Mouse (Mus musculus) heart, embryonic 12.5 days (tissue): Measurements from ENCODE around the gene Det1. TPM values are rescaled to one million over a fixed set of nuclear protein-coding genes. Genes with fewer than 3 reads are reported as not detected.
A peak's percentile ranks its signal among the peaks of the same experiment; 100 is the strongest.

Experiments used
- ATAC-seq: fragments of 200-750 bp; cut with Nextera tagmentation; 2 replicates; pipeline ENCODE4 v1.8.0; 2017; ENCODE audit warnings: moderate TSS enrichment, moderate library complexity; ENCODE audit not compliant: insufficient number of reproducible peaks, low FRiP score
- H3K27ac ChIP-seq: fragments of 300-500 bp; sonication (generic); 2 replicates; pipeline ENCODE4 v1.5.1; 2016; ENCODE audit warnings: mild to moderate bottlenecking, moderate library complexity; ENCODE audit not compliant: poor library complexity, severe bottlenecking
- H3K27me3 ChIP-seq: fragments of 300-500 bp; sonication (generic); replicated peaks from 2 replicates; pipeline ENCODE4 v1.6.1; 2016; ENCODE audit warnings: mild to moderate bottlenecking, moderate library complexity
- H3K36me3 ChIP-seq: fragments of 300-500 bp; sonication (generic); 2 replicates; pipeline ENCODE4 v1.6.1; 2016; ENCODE audit warnings: mild to moderate bottlenecking, moderate library complexity
- H3K4me1 ChIP-seq: fragments of 300-500 bp; sonication (generic); replicated peaks from 2 replicates; pipeline ENCODE4 v1.6.1; 2016; ENCODE audit warnings: mild to moderate bottlenecking
- H3K4me2 ChIP-seq: fragments of 300-500 bp; sonication (generic); 2 replicates; pipeline ENCODE4 v1.6.1; 2016; ENCODE audit warnings: mild to moderate bottlenecking, moderate library complexity
- H3K4me3 ChIP-seq: fragments of 300-500 bp; sonication (generic); 2 replicates; pipeline ENCODE4 v1.5.1; 2016; ENCODE audit warnings: mild to moderate bottlenecking
- H3K9ac ChIP-seq: fragments of 300-500 bp; sonication (generic); 2 replicates; pipeline ENCODE4 v1.6.1; 2016; ENCODE audit warnings: mild to moderate bottlenecking, moderate library complexity
- H3K9me3 ChIP-seq: fragments of 300-500 bp; sonication (generic); replicated peaks from 2 replicates; pipeline ENCODE4 v1.6.1; 2016; ENCODE audit warnings: mild to moderate bottlenecking, moderate library complexity
- WGBS: fragments of 180-500 bp; shearing (Covaris S2); methylation state at CpG from one replicate; pipeline ENCODE4 v1.1.7; 2016; 5-methylcytosine and 5-hydroxymethylcytosine counted together
- polyA plus RNA-seq: library from polyadenylated mRNA; unstranded; fragments of >200 nt; fragmentation: Nextera tagmentation; extraction: Ambion mirVana; gene quantifications from 2 replicates; pipeline ENCODE4 v1.2.1, GENCODE M21; 2016

Det1 gene
- polyA plus RNA-seq, 1 experiment from 2014 or later: 11.6 TPM

DNA sequence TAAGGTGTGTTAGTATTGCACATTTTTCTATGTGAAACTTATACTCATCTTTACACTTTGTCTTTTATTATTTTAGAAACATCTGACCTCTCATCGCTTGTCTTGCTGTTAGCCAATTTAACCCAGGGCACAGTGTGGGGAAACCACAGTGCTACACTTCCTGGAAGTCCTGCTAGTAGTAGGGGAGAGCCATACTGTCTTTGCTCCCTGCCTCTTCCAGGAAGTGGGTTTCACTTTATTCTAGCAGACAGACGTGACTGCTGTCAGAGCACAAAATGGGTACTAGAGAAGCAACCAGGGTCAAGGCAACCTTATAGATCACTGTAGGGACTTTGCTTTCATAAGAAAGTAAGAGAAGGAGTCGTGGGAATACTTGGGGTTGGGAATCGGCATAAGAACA is 7.0 kb upstream of the Det1 start:
- no peak overlapping the region for H3K4me3 ChIP-seq
- no peaks in the 10 kb centered on the region for H3K4me1 ChIP-seq
- H3K27ac ChIP-seq: no peak overlapping the region
- H3K9me3 ChIP-seq: no peaks in the 10 kb centered on the region
- 62% methylated on average over 4 of the region's 4 CpGs for WGBS
- no peaks in the 10 kb centered on the region for H3K36me3 ChIP-seq
- H3K4me2 ChIP-seq: no peak overlapping the region
- peaks cover 8% of the 10 kb centered on the region for H3K27me3 ChIP-seq
- ATAC-seq: no peak
- H3K9ac ChIP-seq: no peak overlapping the region

DNA sequence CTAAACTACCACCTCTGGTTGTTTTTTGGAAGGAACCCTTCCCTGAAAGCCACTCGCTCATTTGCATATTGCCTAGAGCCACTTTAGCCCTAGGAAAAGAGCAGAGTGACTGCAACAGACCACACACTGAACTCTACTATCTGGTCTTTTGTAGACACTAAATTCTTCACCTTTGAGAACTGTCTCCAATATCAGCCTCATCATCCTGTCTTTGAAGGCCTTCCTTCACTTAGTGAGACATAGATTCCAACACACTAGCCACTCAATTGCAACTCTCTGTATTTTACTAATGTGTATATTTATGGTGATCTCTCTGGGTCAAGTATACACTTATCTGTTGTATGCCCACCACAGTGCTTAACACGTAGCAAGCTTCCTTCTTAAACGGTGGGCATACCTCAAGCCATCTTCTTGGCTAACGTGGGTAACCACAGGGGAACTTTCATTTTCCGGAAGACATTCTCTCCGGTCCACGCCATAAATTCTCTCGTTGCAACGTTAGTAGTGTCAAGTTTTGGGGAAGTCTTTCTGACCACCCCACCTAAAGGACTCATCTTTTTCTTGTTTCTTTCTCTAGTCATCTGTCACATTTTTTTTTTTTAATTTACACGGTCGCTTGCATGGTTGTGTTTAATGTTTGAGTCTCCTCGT is 872 bp downstream of the Det1 start:
- Histone ChIP-seq H3K4me3 (peak overlapping the region; percentile 84), H3K4me2 (peak overlapping the region; percentile 70), H3K27me3 (no peaks in the 10 kb centered on the region; the same call in 1 of the 2 replicates), H3K36me3 (peaks cover 27% of the 10 kb centered on the region), H3K4me1 (peaks cover 8% of the 10 kb centered on the region), H3K9me3 (no peaks in the 10 kb centered on the region), H3K9ac (peak overlapping the region; percentile 82), H3K27ac (peak overlapping the region; percentile 38; the same call in 1 of the 2 replicates)
- ATAC-seq: no peak
- WGBS: 36% methylated on average over 12 of the region's 12 CpGs

DNA sequence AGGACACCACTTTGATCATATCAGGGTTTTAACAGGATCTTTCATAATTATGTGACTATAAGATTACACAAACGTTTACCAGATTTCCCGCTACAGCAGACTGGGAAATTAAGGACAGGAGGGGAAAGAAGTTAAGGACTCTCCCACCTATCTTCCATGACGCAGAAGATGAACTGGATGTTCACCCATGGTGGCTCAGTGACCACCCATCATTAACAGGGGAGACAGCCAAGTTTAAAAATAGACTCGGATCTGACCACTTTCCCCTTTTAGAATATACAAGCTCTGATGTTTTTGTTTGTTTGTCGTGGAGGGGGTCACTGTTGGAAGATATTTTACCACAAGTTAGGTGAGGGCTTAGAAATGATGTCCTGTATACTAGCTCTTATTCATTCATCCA is 5.5 kb downstream of the Det1 start:
- peaks cover 61% of the 10 kb centered on the region for H3K36me3 ChIP-seq
- H3K9me3 ChIP-seq: no peaks in the 10 kb centered on the region
- H3K4me2 ChIP-seq: no peak overlapping the region
- no peak overlapping the region for H3K4me3 ChIP-seq
- 78% methylated on average over 5 of the region's 5 CpGs for WGBS
- peaks cover 8% of the 10 kb centered on the region for H3K4me1 ChIP-seq
- H3K27me3 ChIP-seq: no peaks in the 10 kb centered on the region
- no peak overlapping the region for H3K27ac ChIP-seq
- no peak for ATAC-seq
- no peak overlapping the region for H3K9ac ChIP-seq

DNA sequence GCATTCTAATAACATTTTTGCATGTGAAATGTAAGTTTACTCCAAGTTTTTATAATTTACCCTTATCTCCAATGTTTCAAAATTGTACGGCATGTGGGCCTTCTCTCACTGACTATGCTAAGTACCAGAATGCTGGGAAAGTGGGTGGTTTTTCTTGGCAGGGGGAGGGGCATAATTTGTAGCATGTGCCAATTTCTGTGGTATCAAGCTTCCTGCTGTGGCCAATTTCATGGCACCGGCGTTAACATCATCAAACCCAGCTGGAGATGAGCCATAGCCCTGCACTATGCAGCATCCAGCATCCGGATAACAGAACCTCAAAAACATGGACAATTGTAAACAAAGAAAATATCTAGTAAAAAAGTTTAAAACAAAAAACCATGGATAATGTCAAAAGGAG is 9.8 kb downstream of the Det1 start:
- Histone ChIP-seq H3K9me3 (no peaks in the 10 kb centered on the region), H3K36me3 (peaks cover 61% of the 10 kb centered on the region), H3K9ac (no peak overlapping the region), H3K27ac (no peak overlapping the region), H3K27me3 (no peaks in the 10 kb centered on the region), H3K4me2 (no peak overlapping the region), H3K4me1 (no peaks in the 10 kb centered on the region), H3K4me3 (no peak overlapping the region)
- WGBS: 93% methylated on average over 4 of the region's 4 CpGs
- ATAC-seq: no peak

DNA sequence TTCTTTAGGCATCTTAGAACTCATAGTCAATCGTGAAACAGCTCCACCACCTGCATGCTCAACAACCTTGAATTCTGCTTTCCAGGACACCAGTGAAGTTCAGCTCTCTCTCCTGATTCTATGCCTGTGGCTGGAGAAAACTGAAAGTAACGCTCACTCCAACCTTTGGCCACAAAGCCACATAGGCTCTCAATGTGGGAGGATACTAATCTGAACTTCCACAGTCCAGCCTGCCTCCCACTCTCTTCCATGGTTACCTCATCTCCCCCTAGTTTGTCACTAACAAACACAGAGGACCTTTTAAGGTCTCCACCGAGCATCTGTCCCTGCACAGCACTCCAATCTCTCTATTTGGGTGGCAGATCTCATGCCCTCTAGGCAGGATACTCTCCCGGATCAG is 11.4 kb downstream of the Det1 start:
- H3K4me2 ChIP-seq: no peak overlapping the region
- WGBS: 84% methylated on average over 4 of the region's 4 CpGs
- H3K36me3 ChIP-seq: peaks cover 47% of the 10 kb centered on the region
- H3K4me3 ChIP-seq: no peak overlapping the region
- H3K27me3 ChIP-seq: no peaks in the 10 kb centered on the region
- H3K9me3 ChIP-seq: no peaks in the 10 kb centered on the region
- no peak overlapping the region for H3K27ac ChIP-seq
- no peak for ATAC-seq
- no peak overlapping the region for H3K9ac ChIP-seq
- no peaks in the 10 kb centered on the region for H3K4me1 ChIP-seq

DNA sequence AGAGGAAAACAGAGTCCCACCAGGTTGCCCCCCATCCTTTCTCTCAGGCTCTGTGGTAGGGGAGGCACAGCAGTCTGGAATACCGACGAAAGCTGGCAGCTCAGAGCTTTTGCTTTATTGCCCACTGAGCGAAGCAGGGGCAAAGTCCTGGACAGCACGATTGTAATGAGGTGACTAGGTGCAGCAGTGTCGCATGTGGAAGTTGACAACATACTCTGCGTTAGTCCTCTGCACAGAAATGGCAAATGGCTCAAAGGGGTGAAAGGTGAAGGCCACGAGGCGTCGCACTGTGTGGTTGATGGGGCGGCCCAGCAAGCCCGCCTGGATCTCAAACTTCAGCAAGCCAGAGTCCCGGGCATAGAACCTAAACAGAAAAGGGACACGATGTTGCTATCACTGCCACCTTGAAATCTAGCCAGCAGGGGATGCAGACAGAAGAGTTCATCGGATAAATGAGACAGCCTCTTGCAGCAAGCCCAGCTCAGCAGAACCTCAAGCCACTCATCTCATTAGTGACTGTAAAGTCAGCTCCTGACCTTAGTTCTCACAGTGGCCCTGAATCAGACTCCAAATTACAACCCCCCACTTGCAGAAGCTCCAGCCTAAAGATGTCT is 19.2 kb downstream of the Det1 start:
- Histone ChIP-seq H3K27me3 (no peaks in the 10 kb centered on the region), H3K4me3 (no peak overlapping the region), H3K36me3 (peaks cover 36% of the 10 kb centered on the region), H3K9ac (no peak overlapping the region), H3K4me1 (no peaks in the 10 kb centered on the region; the same call in 1 of the 2 replicates), H3K27ac (no peak overlapping the region), H3K9me3 (no peaks in the 10 kb centered on the region), H3K4me2 (no peak overlapping the region)
- WGBS: 87% methylated on average over 14 of the region's 14 CpGs
- ATAC-seq: no peak

DNA sequence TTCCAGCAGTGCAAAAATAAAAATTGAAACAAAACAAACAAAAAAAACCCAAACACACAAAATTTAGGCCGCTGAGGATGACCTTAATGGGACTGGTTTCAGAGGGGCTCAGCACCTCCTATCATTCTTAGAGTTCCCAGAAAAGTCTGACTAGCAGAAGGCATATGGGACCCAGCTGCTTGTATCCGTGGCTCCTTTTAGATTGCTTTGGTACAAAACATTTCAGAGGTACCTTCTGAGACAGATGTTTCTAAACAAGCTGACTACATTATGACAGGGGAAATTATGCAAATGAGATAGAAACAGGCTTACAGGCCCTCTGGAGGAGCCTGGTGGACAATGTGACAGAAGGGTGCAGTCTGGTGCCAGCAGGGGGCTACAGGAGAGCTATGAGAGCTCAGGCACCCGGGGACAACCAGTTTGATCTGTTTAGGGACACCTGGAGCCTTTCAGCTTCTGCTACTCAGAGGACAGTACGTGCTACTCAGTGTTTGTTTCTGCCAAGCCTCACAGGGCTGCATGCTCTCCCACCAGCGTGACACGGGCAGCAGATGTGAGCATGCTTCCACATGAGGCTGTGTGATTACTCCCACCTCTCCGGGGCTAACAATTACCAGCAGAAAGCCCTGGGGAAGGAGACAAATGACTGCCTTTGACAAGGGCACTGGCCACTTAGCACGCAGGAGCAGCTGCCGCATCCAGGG is 20.2 kb downstream of the Det1 start:
- Histone ChIP-seq H3K36me3 (peaks cover 36% of the 10 kb centered on the region), H3K27ac (no peak overlapping the region), H3K27me3 (no peaks in the 10 kb centered on the region), H3K9ac (no peak overlapping the region), H3K4me1 (no peaks in the 10 kb centered on the region; the same call in 1 of the 2 replicates), H3K4me3 (no peak overlapping the region), H3K9me3 (no peaks in the 10 kb centered on the region), H3K4me2 (no peak overlapping the region)
- 56% methylated on average over 9 of the region's 9 CpGs for WGBS
- no peak for ATAC-seq

DNA sequence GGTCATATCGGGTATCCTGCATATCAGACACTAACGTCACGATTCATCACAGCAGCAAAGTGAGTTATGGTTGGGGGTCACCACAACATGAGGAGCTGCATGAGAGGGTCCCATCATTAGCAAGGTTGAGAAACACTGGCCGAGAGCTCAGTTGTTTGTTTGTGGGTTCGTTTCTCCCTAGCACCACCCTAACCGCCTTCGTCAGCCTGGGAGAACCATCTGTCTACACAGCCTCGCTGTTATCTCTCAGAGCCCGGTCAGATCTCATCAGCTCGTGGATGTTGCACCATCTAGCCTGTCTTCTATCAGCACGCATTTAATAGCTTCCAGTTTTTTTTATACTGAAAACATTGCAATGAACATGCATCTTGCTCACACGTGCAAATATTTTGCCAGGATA is 28.7 kb downstream of the Det1 start:
- Histone ChIP-seq H3K9me3 (no peaks in the 10 kb centered on the region), H3K9ac (no peak overlapping the region)

DNA sequence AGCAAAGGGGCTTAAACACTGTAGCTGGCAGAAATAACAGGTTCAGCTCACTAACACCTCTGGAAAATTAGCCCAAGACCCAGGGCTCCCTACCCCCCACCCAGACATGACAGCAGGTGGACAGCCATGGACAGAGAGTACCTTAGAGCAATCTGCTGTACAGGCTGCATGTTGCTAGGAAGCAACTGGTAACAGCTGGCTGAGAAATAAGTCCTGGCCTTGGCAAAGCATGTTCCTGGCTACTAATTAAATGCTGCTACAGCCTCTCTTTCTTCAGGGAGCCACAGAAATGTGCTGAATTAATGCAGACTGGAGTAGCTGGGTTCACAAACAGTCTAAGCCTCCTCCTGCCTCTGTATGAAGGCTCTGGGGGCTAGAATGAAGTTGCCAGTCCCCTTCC is 32.3 kb downstream of the Det1 start:
- H3K27ac ChIP-seq: no peak overlapping the region
- H3K4me3 ChIP-seq: no peak overlapping the region
- H3K4me1 ChIP-seq: 0 out of 2 replicates have a peak, but pooled peaks cover 2% of the 10 kb centered on the region
- H3K4me2 ChIP-seq: no peak overlapping the region
- no peaks in the 10 kb centered on the region for H3K27me3 ChIP-seq
- H3K36me3 ChIP-seq: no peaks in the 10 kb centered on the region
- H3K9me3 ChIP-seq: no peaks in the 10 kb centered on the region
- H3K9ac ChIP-seq: no peak overlapping the region
- ATAC-seq: no peak

More for the DNA sequence above, 28.7 kb downstream of the Det1 start:
- no peak for ATAC-seq
- 62% methylated on average over 12 of the region's 12 CpGs for WGBS
- no peaks in the 10 kb centered on the region for H3K27me3 ChIP-seq
- H3K27ac ChIP-seq: no peak overlapping the region
- peaks cover 9% of the 10 kb centered on the region; the same call in 1 of the 2 replicates for H3K36me3 ChIP-seq
- H3K4me2 ChIP-seq: no peak overlapping the region
- 0 out of 2 replicates have a peak, but pooled peaks cover 2% of the 10 kb centered on the region for H3K4me1 ChIP-seq
- no peak overlapping the region for H3K4me3 ChIP-seq

DNA sequence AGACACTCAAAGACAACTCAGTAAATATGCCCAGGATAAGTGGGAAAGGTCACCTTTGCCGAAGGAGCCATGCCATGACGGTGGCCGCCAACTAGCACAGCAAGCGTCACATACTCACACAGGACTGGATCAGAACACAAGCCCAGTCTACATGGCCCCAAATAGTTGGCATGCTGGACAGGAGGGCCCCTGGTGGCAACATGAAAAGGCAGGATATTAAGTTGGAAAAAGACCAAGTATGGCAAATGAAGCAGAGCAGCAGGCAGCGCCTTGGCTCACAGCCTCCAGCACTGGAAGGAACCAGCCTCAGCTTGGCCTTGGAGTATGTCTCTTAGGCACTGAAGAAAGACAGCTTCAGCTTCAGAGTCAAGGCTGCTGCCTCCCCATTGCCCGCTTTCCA is 33.3 kb downstream of the Det1 start:
- Histone ChIP-seq H3K9me3 (no peaks in the 10 kb centered on the region), H3K27ac (no peak overlapping the region), H3K36me3 (no peaks in the 10 kb centered on the region), H3K4me1 (0 out of 2 replicates have a peak, but pooled peaks cover 2% of the 10 kb centered on the region), H3K4me3 (no peak overlapping the region), H3K9ac (no peak overlapping the region), H3K4me2 (no peak overlapping the region), H3K27me3 (no peaks in the 10 kb centered on the region)
- WGBS: 85% methylated on average over 6 of the region's 6 CpGs
- ATAC-seq: no peak

DNA sequence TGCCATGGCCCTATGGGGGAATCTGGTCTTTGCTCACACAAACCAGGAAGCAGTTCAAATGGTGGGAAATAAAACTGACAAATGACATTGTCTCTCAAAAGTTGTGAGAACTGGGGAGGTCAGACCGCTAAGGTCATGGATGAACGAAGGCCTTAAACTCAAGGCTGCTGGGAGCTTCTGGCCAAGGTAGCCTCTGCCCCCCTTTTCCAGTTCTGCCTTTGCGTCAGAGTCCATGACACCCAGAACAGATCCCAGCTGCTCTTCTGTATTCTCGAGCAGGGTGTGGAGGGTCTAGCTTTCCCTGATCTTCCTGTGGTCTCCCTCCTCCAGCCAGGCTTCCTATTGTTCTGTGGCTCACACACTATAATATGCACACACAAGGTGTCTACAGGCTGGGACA is 39.9 kb downstream of the Det1 start:
- no peak for ATAC-seq
- 74% methylated on average over 4 of the region's 4 CpGs for WGBS
- H3K9ac ChIP-seq: no peak overlapping the region

More for the DNA sequence above, 39.9 kb downstream of the Det1 start:
- Histone ChIP-seq H3K27me3 (no peaks in the 10 kb centered on the region), H3K4me2 (no peak overlapping the region), H3K4me3 (no peak overlapping the region), H3K36me3 (no peaks in the 10 kb centered on the region), H3K9me3 (no peaks in the 10 kb centered on the region), H3K4me1 (no peaks in the 10 kb centered on the region), H3K27ac (no peak overlapping the region)
